Mouse (Mus musculus) lung, postnatal 0 days (tissue): ENCODE results near the gene Ccr9. TPM values are rescaled to one million over a fixed set of nuclear protein-coding genes. Genes with fewer than 3 reads are reported as not detected.
A peak's percentile ranks its signal among the peaks of the same experiment; 100 is the strongest.

Experiments used
- ATAC-seq: fragments of 200-750 bp; cut with Nextera tagmentation; 2 replicates; pipeline ENCODE4 v1.8.0; 2017; ENCODE audit warnings: moderate library complexity
- DNase-seq: peaks from one replicate; pipeline ENCODE4 v3.0.0-alpha.2; 2016; ENCODE audit warnings: low spot score
- H3K27ac ChIP-seq: fragments of 300-500 bp; sonication (generic); 2 replicates; pipeline ENCODE4 v1.5.1; 2014; ENCODE audit warnings: antibody characterized with exemption, mild to moderate bottlenecking, low read length, mixed read lengths
- H3K27me3 ChIP-seq: fragments of 300-500 bp; sonication (generic); replicated peaks from 2 replicates; pipeline ENCODE4 v1.6.1; 2014; ENCODE audit warnings: low read length, mixed read lengths; ENCODE audit not compliant: insufficient read depth
- H3K36me3 ChIP-seq: fragments of 300-500 bp; sonication (generic); 2 replicates; pipeline ENCODE4 v1.6.1; 2014; ENCODE audit warnings: low read length, mixed read lengths; ENCODE audit not compliant: insufficient read depth
- H3K4me1 ChIP-seq: fragments of 300-500 bp; sonication (generic); 2 replicates; pipeline ENCODE4 v1.6.1; 2014; ENCODE audit warnings: antibody characterized with exemption, low read depth, low read length, mixed read lengths; ENCODE audit not compliant: insufficient read depth
- H3K4me2 ChIP-seq: fragments of 300-500 bp; sonication (generic); replicated peaks from 2 replicates; pipeline ENCODE4 v1.6.1; 2014; ENCODE audit warnings: low read depth, mild to moderate bottlenecking, low read length, moderate library complexity, mixed read lengths
- H3K4me3 ChIP-seq: fragments of 300-500 bp; sonication (generic); 2 replicates; pipeline ENCODE4 v1.5.1; 2014; ENCODE audit warnings: low read depth, low read length
- H3K9ac ChIP-seq: fragments of 300-500 bp; sonication (generic); replicated peaks from 2 replicates; pipeline ENCODE4 v1.6.1; 2014; ENCODE audit warnings: low read depth, mild to moderate bottlenecking
- H3K9me3 ChIP-seq: fragments of 300-500 bp; sonication (generic); 2 replicates; pipeline ENCODE4 v1.6.1; 2016; ENCODE audit warnings: low read length, mixed read lengths
- CTCF ChIP-seq: IDR thresholded peaks from 2 replicates; pipeline ENCODE4 v1.5.1; 2016; ENCODE audit warnings: antibody characterized with exemption, mild to moderate bottlenecking
- EP300 ChIP-seq: IDR thresholded peaks from 2 replicates; pipeline ENCODE4 v1.6.1; 2016; ENCODE audit warnings: antibody characterized with exemption, mild to moderate bottlenecking, control low read depth
- WGBS: fragments of 180-500 bp; shearing (Covaris S2); extraction: QIAGEN DNeasy Blood & Tissue Kit; methylation state at CpG from one replicate; pipeline ENCODE4 v1.1.7; 2014; 5-methylcytosine and 5-hydroxymethylcytosine counted together
- polyA plus RNA-seq: library from polyadenylated mRNA; unstranded; fragments of >200 nt; fragmentation: Nextera tagmentation; extraction: Ambion mirVana; gene quantifications from 2 replicates; pipeline ENCODE4 v1.2.1, GENCODE M21; 2015

Gene Ccr9
- polyA plus RNA-seq, 1 experiment from 2014 or later, result 0.29 TPM

DNA sequence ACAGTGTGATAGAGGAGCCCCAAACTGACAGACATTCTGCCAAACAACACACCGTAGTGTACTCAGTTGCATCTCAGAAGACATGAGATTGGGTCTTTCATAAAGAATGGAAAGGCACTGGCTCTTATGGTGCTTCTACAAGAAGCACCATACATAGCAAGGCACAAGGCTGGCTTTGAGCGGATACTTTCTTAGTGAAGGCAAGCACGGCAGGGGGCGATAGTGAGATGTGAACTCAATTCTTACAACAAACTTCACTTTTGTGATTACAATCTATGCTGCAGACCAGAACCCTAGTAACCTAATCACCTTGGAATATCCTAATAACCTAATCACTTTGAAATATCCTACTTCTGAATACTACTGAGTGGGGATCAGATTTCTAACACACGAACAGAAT is 12.6 kb upstream of the Ccr9 start:
- no peak for ATAC-seq
- Histone ChIP-seq H3K9me3 (no peaks in the 10 kb centered on the region), H3K4me3 (no peak overlapping the region), H3K4me2 (no peak overlapping the region), H3K4me1 (no peaks in the 10 kb centered on the region), H3K27ac (no peak overlapping the region), H3K27me3 (no peaks in the 10 kb centered on the region), H3K36me3 (no peaks in the 10 kb centered on the region), H3K9ac (no peak overlapping the region)
- WGBS, result 48% methylated on average over 5 of the region's 5 CpGs
- DNase-seq, result peak; percentile 42
- TF ChIP-seq CTCF (peak; percentile 68), EP300 (no peak)

DNA sequence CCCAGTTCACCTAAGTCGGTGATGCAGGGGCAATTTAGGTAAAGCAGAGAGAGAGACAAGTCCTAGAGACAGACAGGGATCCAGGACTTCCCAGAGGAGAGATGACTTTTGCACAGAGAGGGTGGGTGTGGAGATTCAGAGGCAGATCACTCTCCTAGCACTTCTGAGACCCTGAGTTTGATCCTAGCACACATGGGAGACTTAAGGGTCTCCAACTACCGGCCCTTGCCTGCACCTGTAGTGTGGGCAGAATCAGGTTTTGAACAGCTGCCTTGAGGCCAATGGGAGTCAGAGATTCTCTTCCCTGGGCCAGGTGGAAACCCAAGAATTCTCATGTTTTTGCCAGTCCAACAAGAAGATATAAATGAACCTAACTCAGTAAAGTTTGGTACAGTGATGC is 959 bp downstream of the Ccr9 start:
- no peaks in the 10 kb centered on the region for H3K4me1 ChIP-seq
- H3K27ac ChIP-seq, result no peak overlapping the region
- TF ChIP-seq CTCF, result no peak
- TF ChIP-seq EP300, result no peak
- H3K27me3 ChIP-seq, result peaks cover 17% of the 10 kb centered on the region
- no peak overlapping the region for H3K4me2 ChIP-seq
- 25% methylated on average over 2 of the region's 2 CpGs for WGBS
- H3K9ac ChIP-seq, result no peak overlapping the region
- DNase-seq (no peak), ATAC-seq (no peak)
- no peaks in the 10 kb centered on the region for H3K36me3 ChIP-seq
- no peaks in the 10 kb centered on the region for H3K9me3 ChIP-seq
- peak overlapping the region; percentile 34 for H3K4me3 ChIP-seq

DNA sequence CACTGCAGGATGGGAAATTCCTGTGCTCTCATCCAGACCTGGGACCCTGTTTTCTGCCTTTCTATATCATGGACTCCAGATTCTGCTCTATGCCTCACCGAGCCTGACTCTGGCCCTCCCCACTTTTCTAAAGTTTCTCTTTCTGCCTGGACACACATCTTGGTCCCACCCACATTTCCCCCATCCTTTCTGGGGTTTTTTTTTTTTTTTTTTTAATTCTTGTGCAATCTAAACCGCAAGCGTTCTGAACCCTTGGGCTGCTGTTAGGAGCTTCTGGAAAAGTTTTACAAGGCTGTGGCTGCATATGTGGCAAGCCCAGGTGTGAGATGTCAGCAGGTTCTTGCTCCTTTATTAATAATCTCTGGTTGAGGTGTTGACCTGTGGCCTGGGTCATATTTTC is 5.5 kb downstream of the Ccr9 start:
- H3K4me3 ChIP-seq, result no peak overlapping the region
- WGBS, result 33% methylated on average over 3 of the region's 3 CpGs

DNA sequence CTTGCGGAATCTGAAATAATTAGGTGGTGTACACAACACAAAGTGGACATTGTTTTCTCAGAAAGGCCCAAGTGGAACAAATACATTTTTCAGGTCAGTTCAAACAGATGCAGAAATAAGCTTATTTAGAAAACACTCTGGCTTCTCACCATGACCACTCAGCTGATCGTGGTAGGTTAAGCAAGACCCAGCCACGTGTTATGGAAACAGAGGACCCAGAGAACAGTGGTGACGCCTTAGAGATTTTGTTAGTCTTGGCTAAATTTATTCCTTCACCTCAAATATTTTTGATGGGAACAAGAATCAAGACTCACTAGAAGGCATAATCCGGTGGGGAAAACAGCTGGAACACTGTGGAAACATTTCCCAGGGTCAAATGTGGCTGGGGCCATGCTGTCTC is 8.0 kb downstream of the Ccr9 start:
- ATAC-seq, result no peak
- Histone ChIP-seq H3K4me3 (no peak overlapping the region), H3K27ac (no peak overlapping the region), H3K4me1 (no peaks in the 10 kb centered on the region), H3K36me3 (no peaks in the 10 kb centered on the region), H3K9me3 (no peaks in the 10 kb centered on the region), H3K4me2 (no peak overlapping the region), H3K9ac (no peak overlapping the region), H3K27me3 (no peaks in the 10 kb centered on the region)
- peak; percentile 9 for DNase-seq
- TF ChIP-seq CTCF (no peak), EP300 (no peak)
- WGBS, result 72% methylated on average over 5 of the region's 5 CpGs

More for the DNA sequence above, 5.5 kb downstream of the Ccr9 start:
- TF ChIP-seq EP300, result no peak
- TF ChIP-seq CTCF, result no peak
- Histone ChIP-seq H3K27ac (no peak overlapping the region), H3K4me2 (no peak overlapping the region), H3K27me3 (peaks cover 6% of the 10 kb centered on the region), H3K4me1 (no peaks in the 10 kb centered on the region), H3K36me3 (no peaks in the 10 kb centered on the region), H3K9me3 (no peaks in the 10 kb centered on the region), H3K9ac (no peak overlapping the region)
- ATAC-seq (no peak), DNase-seq (no peak)

DNA sequence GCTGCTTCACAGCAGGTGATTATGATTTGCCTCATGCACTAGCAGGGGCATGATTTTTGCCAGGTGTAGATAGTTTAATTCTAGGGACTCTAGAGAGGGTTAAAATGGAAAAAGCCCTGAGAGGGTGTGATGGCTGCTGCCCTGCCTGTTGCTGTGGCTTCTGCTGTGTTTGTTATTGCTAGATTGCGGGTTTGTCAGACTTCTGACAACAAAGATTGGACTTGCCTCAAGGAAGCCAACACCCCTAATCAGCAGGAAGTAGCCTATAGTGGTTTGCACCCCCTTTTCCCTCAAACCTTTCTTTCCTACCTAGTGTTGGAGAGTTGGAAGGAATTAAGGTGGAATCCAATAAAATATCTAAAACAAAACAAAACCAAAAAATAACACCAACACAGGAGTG is 10.0 kb downstream of the Ccr9 start:
- no peak for TF ChIP-seq CTCF
- no peak for TF ChIP-seq EP300
- Histone ChIP-seq H3K27ac (no peak overlapping the region), H3K9me3 (no peaks in the 10 kb centered on the region), H3K4me3 (no peak overlapping the region), H3K9ac (no peak overlapping the region), H3K4me2 (no peak overlapping the region), H3K4me1 (no peaks in the 10 kb centered on the region), H3K27me3 (no peaks in the 10 kb centered on the region), H3K36me3 (no peaks in the 10 kb centered on the region)
- no peak for DNase-seq
- ATAC-seq, result no peak
- WGBS, result 47% methylated on average over 1 of the region's 1 CpGs

DNA sequence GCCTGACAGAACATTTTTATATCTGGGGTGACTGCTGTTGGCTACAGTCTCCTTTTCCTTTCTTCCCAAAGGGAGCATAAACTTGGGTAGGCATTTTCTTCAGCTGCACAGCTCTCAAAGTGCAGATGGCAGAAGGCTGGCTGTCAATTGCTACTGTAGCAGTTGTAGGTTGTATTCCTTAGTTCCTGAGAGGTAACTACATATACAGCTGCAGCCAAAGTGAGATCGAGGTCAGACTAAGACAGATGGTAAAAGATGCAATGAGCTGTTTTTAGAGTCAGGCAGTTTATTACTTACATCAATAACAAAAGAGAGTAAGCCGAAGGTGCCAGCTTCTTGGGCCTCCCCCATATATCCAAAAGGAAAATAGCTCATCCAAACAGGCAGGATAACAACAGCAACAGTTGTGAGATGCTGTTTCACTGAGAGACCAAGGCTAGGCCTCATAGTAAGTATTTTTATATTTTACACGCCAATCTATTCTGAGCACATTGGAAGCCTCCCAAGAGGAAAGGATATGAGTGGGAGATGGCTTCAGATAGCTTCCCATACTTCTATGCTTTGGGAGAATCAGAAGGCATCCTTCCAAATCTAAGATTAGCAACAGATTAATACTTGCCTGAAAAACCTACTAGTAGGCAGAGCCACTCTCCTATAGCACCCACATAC is 17.5 kb downstream of the Ccr9 start:
- Histone ChIP-seq H3K4me1 (no peaks in the 10 kb centered on the region), H3K9ac (no peak overlapping the region), H3K4me3 (no peak overlapping the region), H3K27me3 (no peaks in the 10 kb centered on the region), H3K9me3 (no peaks in the 10 kb centered on the region), H3K36me3 (peaks cover 7% of the 10 kb centered on the region; the same call in 1 of the 2 replicates), H3K4me2 (no peak overlapping the region), H3K27ac (no peak overlapping the region)
- DNase-seq (no peak), ATAC-seq (no peak)
- WGBS, result 80% methylated on average over 3 of the region's 3 CpGs
- TF ChIP-seq CTCF (no peak), EP300 (no peak)

DNA sequence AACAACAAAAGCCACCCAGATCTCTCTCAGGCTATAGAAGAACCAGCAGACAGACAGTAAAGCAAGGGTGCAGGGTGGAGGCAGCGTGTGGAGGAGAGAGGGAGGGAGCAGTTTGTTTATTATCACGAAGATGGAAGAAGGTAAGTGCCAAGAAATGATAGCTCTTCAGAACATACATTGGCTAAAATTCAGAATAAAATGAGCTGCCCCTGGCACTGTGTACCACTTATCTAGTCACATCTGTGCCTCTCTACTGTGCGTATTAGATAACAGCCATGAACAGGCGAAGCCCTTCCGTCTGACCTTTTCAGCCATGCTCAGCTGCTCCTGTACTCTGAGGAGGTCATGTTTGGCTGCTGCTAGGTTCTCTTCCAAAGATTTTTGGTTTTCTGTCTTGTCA is 23.6 kb downstream of the Ccr9 start:
- no peak for DNase-seq
- ATAC-seq, result no peak
- Histone ChIP-seq H3K27me3 (no peaks in the 10 kb centered on the region), H3K27ac (no peak overlapping the region), H3K9me3 (no peaks in the 10 kb centered on the region), H3K4me3 (no peak overlapping the region), H3K4me2 (no peak overlapping the region), H3K36me3 (peaks cover 11% of the 10 kb centered on the region), H3K9ac (no peak overlapping the region), H3K4me1 (no peaks in the 10 kb centered on the region)
- TF ChIP-seq CTCF, result no peak
- no peak for TF ChIP-seq EP300
- 79% methylated on average over 5 of the region's 5 CpGs for WGBS
